Mouse (Mus musculus) kidney, adult 18-20 months (tissue): ENCODE results near the gene Safb2.

Experiments used
- DNase-seq: peaks from one replicate; pipeline ENCODE4 v3.0.0; 2021

Safb2 gene

GRCm38 (mm10) chr17:56559386-56559785 is 25.0 kb downstream of the Safb2 start:
- DNase-seq = no peak

- peak; percentile 66 for DNase-seq
These were observed 25.9 kb downstream of the Safb2 start for GRCm38 (mm10) chr17:56558448-56558847.

GRCm38 (mm10) chr17:56554122-56554551 is 30.2 kb downstream of the Safb2 start, which contains the start of gene Gm20219:
Gene Gm20219 (minus strand): TSS chr17:56554387.
- DNase-seq = no peak

GRCm38 (mm10) chr17:56552781-56553363 is 31.5 kb downstream of the Safb2 start:
- DNase-seq = peak; percentile 71

- no peak for DNase-seq
These were observed 32.4 kb downstream of the Safb2 start for GRCm38 (mm10) chr17:56551841-56552581.

- DNase-seq = no peak
These were observed 33.5 kb downstream of the Safb2 start for GRCm38 (mm10) chr17:56550784-56551475.

GRCm38 (mm10) chr17:56548605-56549105 is 35.7 kb downstream of the Safb2 start:
- DNase-seq = no peak

GRCm38 (mm10) chr17:56547846-56548604 is 36.4 kb downstream of the Safb2 start:
- DNase-seq = no peak

- DNase-seq = no peak
These were observed 37.1 kb downstream of the Safb2 start for GRCm38 (mm10) chr17:56547116-56547845.

- no peak for DNase-seq
These were observed 37.8 kb downstream of the Safb2 start for GRCm38 (mm10) chr17:56546576-56546975.

- DNase-seq = no peak
These were observed 38.4 kb downstream of the Safb2 start for GRCm38 (mm10) chr17:56545945-56546344.

GRCm38 (mm10) chr17:56544699-56545387 is 39.5 kb downstream of the Safb2 start:
- DNase-seq = no peak

- no peak for DNase-seq
These were observed 40.6 kb downstream of the Safb2 start for GRCm38 (mm10) chr17:56543684-56544224.

- DNase-seq = no peak
These were observed 41.6 kb downstream of the Safb2 start for GRCm38 (mm10) chr17:56542736-56543135.

- no peak for DNase-seq
These were observed 43.8 kb downstream of the Safb2 start for GRCm38 (mm10) chr17:56540562-56540975.

- no peak for DNase-seq
These were observed 46.5 kb downstream of the Safb2 start for GRCm38 (mm10) chr17:56537912-56538311.

- DNase-seq = no peak
These were observed 47.5 kb downstream of the Safb2 start for GRCm38 (mm10) chr17:56536874-56537273.

GRCm38 (mm10) chr17:56536192-56536591 is 48.2 kb downstream of the Safb2 start:
- no peak for DNase-seq

- no peak for DNase-seq
These were observed 59.4 kb downstream of the Safb2 start for GRCm38 (mm10) chr17:56524943-56525342.

GRCm38 (mm10) chr17:56522744-56523143 is 61.6 kb downstream of the Safb2 start:
- DNase-seq = no peak
